Mouse (Mus musculus): ENCODE data around the gene Msi2.
A peak's percentile ranks its signal among the peaks of the same experiment; 100 is the strongest.

Gene Msi2

DNA sequence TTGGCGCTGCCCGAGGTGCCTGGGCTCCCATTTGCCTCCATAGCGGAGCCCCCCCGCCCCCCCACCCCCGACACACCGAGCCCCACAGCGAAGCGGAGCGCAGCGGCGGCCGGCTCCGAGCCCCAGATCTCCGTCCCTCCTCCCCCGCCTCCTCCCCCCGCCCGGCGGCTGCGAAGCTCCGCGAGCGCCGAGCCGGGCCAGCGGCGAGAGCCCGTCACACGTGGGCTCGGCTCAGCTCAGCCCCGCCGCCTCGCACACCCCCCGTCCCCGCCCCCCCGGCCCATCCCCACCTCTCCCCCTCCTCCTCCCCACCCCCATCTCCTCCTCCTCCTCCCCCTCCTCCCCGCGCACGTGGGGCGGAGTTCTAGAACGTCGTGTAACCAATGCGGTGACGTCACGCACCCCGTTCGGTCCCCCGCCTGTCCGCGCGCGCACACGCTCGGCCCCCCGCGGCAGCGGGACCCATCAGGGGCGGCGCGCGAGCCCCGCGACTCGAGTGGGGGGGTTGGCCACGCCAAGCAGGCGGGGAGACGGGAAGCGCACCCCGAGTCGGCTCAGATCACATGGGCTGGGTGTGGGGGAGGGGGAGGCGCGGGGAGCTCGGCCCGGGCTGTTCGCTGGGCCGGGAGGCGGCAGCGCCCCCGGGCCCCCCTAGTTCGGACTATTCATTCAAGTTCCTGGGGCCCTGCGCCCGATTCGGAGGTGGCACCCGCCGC lies at the start of gene Msi2:
Gene Msi2 (minus strand): TSS at position 464 of the 716 bp plus-strand sequence.
- DNase-seq (ENCODE audit: low spot score in 2 of 2), result peak; percentile 80 to 82

DNA sequence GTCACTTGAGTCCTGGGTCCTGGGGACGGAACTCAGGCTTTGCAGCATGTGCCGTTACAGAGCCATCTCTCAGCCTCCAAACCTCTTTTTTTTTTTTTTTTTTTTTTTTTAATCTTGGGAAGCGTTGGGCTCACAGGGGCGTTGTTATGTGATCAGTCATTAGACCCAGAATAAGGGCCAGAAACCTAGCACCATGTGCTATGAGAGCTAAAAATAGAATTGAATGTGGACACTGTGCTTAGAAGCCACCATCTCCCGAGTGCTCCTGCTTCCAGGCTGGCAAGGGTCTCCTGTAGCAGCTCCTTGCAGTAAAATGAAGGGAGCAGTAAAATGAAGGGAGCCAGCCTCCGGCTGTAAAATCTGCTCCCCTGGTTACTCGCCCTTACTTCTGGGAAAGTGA lies 47.3 kb upstream of the Msi2 start:
- DNase-seq (ENCODE audit: low spot score in 2 of 2), result no peak

DNA sequence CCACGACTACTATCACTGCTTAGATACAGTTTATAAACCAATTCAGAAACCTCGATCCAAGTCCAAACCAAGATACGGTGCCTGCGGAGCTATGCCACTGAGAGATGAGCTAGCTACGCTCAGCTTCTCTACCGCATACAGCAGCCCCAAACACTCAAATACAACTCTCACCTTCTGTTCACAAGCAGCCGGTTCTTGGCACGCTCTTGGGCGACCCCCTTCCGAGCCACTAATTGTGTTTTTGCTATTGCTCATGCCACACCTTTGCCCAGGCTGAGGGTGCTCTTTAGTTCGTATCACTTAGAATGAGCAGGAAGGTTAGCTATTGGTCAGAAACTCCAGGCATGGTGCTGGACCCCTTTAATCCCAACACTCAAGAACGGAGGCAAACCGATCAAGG lies 45.1 kb upstream of the Msi2 start:
- DNase-seq (ENCODE audit: low spot score in 2 of 2), result no peak

DNA sequence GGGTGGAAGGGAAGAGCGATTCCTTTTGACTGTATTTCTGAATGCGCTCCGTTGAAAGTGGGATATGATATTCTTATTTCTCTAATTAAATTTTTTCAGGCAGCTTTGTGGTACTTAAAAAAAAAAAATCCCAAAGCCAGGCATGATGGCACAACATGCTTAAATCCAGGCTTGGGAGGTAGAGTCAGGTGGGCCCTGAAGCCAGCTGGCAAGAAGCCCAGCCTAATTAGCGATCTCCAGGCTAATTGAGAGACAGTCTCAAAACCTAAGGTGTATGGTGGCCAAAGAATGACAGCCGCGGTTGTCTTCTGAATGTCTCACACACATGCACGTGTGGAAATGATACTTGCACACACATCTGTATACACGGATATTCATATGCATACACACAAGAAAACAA lies 41.2 kb upstream of the Msi2 start:
- no peak for DNase-seq (ENCODE audit: low spot score in 2 of 2)

DNA sequence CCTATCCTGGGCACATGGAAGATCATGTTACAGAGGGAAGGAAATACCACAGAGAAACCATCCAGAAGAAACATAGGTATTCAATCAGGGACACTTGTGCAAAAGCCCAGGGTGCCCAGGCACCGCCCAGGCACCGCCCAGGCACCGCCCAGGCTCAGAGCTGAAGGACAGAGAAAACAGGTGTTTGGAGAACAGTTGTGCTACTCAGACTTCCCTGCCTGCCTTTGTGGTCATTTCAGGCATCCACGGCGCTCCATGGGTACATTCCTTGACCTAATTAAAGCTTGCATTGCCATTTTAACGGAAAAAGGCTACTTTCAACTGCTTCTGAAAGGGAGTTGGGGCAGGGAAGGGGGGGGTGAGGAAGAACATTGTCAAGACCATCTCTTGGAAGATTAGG lies 40.1 kb upstream of the Msi2 start:
- no peak for DNase-seq (ENCODE audit: low spot score in 2 of 2)

DNA sequence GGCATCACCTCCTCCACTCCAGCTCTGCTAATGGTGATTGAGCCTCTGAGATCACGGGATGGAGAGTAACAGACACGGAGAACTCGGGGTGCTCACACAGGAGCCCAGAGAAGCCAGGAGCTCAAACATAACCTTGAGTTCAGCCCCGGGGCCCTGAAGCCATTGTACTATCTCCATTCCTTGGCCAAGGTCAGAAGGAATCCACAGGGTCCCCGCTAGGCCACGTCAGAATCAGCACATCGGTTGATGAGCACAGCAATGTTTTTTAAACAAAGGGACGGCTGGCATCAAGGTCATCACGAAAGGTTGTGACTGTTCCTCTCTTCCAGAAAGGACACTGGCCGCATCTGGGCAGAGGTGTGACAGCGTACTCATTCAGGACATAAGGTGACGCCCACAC lies 27.0 kb upstream of the Msi2 start:
- DNase-seq (ENCODE audit: low spot score in 2 of 2), result no peak

DNA sequence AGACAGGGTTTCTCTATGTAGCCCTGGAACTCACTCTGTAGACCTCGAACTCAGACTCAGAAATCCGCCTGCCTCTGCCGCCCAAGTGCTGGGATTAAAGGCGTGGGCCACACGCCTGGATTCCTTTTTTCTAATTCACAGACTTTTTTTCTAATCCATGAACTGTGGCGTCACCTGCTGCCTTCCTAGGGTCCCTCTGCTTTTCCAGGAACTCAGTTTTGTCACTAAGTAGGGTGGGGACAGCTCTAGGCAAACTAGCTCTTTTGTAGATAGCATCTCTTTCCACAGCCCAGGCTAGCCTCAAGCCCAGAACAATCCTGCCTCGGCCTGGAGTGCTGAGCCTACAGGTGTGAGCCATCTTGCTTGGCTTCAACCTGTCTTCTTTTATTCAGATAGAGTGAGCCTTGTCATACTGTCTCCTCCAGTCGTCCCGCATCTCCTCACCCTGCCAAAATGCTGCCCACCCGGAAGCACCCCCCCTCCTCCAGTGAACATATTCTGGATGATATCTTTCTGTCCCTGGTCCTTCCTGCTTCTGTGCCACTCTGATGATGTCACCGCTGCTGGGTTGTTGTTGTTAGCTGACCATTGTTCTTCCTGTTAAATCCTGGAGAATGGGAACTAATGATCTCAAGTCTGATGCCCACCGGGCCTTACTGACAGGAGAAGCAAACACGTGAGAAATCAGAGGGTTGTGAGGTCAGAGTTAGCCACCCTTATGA lies 21.4 kb upstream of the Msi2 start:
- DNase-seq (ENCODE audit: low spot score in 2 of 2), result no peak

DNA sequence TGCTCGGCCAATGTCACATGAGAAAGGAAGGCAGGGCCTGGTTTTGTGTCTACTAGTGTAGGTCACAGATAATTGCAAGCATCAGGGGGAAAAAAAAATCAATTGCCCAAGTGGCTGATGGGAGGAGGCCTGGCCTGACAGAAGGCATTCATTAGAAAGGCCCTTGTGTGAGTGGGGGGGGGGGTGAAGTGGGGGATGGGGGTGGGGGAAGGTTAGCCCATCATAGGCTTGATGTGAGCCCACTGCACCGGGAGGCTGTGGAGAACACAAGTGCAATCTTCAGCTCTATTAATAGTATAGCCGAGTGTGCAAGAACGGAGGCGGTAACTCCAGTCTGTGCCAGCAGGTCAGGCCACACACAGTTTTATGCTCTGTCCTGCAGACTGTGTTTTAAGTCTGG lies 11.1 kb upstream of the Msi2 start:
- DNase-seq (ENCODE audit: low spot score in 2 of 2), result no peak

DNA sequence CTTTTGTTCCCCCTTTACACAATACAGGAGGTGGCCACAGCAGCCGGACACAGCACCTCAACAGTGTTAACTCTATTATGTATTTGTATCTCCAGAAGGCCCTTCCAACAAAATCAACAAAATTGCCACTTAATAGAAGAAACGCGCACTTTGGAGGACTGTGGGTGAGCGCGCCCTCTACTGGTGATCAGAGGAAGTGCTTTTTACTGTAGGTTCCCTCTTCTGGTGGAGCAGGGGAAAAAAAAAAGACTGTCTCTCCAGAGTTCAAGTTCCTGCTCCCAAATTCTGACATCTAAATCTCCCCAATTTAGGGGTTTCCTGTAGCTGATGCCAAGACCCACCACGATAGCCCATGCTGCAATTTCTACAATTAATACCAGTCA lies 10.2 kb upstream of the Msi2 start:
- peak; percentile 45 to 68 for DNase-seq (ENCODE audit: low spot score in 2 of 2)

DNA sequence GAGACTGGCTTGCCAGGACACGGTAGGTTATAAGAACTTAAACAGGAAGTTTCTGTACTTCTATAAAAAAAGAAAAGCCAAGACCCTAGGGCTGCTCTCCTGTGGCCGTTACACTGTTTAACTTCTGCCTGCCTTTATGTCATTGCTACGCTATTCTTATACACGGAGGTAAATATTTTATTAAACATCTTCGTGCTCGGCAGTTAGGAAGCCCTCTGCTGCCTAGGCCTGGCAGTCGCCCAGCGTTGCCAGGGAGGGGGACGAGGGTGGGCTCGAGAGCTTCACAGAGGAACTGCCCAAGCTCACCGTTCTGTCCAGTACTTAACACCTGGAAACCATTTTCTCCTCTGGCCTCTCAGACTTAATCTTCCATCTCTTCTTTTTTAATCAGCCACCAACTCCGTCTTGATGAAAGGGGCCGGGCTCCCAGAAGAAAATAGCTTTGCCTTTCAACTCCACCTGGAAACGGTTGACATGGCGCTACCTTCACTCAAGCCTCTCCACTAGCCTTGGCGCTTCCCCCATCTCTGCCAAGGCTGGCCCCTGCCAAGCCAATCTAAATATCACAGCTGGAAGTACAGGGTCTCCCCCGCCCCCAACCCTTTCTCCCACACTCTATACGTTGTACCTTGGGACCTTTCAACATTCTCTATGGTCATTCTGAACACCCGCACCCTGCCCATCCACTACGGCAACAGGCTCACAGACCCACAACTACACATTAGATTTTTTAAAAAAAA lies 9.6 kb upstream of the Msi2 start:
- no peak for DNase-seq (ENCODE audit: low spot score in 2 of 2)

DNA sequence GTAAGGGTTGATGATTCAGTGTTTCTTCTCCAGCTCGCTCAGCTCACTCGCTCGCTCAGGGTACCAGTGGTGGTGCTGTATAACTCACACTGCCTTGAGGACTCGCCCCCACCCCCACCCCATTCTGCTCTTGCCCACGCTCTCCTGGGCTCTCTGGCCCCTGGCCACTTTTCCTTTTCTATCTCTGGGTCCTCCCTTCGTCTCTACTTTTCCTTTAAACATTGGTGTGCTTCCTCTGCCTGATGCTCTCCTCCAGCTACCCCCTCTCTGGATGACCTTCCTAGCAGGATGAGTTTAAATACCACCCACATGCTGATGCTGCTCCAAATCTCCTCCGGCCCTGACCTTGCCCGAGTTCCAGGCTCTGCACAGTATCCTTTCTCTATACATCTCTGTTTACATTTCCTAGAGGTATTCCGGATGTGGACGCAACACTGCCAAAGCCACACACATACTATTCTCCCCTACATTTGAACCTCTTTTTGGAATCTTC lies 2.9 kb upstream of the Msi2 start:
- no peak for DNase-seq (ENCODE audit: low spot score in 2 of 2)

DNA sequence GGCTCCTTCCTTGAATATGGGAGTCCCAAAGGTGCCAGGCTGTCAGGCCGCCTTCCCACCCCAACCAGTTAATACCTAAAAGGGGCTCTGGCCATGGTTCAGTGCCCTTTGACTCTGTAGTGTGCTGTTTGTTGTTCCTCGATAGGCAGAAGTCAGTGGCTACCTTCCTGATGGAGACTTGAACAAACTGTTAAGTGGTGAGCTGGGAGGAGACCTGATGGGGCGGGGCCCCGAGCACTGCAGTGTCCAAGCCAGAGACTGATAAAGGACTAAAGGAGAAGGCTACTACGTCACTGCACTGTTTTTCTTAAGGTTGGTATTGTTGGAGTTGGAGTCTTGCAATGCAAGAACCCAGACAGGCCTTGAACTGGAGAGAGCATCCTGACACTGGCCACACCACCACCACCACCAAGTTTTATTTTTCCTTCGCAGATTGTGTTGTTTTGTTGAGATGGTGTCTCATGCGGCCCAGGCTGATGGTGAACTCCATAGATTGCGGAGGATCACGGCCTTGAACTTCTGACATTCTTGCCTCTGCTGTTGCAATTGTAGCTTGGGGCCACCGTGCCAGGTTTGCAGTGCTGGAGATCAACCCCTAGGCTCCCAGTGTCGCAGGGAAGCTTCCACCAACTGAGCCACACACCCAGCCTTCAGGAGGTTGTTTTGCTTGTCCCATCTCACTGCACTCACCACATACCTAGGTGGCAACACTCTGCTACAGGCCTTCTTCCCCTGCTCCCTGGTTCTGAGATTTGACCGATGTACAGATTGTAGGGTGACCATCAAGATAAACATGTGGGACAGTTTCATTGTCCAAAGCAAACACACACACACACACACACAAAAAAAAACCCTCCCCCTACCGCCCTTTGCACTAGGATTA lies 2.2 kb upstream of the Msi2 start:
- no peak for DNase-seq (ENCODE audit: low spot score in 2 of 2)

DNA sequence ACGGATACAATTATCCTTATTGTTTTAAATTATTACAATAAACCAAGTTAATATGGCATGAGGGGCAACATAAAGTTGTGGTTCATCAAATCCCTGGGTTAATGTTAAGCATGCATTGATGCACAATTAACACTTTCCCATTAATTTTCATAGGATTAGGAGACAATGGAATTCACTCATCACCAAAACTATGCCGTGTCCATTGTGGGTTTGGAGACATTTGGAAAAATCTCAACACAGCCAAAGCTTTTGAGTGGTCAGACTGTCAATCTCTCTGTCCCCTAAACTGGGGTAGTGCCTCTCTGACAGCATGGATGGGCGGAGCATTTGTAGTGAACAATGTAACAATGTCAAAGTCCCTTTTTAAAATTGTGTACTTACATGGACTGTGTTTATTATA lies 1.3 kb upstream of the Msi2 start:
- DNase-seq (ENCODE audit: low spot score in 2 of 2), result no peak

DNA sequence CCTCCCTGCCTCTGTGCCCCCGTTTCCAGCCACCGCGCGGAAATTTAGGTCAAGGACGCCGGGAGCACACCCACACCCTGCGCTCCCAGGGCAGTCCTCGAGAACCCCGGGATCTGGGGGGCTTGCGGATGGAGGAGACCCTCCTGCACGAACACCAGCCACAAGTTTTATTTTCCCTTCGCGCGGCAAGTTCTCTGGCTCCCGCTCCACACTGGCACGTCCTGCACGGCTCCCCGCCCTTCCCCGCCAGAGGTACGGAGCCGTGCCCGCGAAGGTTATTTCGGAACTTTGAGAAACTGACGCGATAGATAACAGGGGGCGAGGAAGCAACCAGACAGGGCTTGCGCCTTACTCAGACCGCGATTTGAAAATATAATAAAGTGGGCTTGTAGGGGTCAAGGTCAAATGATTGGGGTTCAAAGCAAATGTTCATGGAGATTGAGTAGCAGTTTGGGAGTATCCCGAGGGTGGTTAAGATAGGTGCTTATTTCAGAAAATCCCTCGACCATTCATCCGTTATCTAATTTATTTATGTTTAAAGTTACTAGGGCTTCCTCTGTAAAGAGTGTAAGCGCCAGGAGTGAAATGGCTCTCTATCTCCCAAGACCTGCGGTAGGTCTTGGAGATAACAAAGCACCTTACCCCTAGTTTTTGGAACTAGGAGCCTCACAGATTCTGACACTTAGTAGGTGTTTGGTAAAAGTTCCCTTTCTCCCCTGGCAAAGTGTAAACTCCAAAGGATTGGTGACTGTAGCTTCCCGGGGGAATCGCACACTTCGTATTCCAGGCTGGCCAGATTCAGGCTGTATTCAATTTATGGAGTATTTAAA lies 668 bp upstream of the Msi2 start:
- peak in 1 of 2 experiments; percentile 36 for DNase-seq (ENCODE audit: low spot score in 2 of 2)

DNA sequence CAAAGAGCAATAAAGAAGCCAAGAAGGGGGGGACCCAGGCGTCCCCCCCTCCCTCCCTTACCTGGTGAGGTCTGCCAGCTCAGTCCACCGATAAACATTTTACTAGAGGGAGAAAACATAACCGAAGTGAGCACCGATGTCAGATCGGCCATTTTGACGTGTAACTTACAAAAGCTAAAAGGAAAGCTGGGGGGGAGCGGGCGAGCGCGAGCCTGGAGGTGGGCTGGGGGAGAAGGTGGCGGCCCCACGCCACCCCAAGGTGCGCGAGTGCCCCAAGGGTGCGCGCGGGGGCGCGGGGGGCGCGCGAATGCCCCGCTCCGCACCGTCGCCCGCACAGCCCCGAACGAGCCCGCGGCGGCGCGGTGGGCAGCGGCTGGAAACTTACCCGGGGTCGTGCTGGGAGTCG lies 666 bp downstream of the Msi2 start:
- DNase-seq (ENCODE audit: low spot score in 2 of 2), result no peak

DNA sequence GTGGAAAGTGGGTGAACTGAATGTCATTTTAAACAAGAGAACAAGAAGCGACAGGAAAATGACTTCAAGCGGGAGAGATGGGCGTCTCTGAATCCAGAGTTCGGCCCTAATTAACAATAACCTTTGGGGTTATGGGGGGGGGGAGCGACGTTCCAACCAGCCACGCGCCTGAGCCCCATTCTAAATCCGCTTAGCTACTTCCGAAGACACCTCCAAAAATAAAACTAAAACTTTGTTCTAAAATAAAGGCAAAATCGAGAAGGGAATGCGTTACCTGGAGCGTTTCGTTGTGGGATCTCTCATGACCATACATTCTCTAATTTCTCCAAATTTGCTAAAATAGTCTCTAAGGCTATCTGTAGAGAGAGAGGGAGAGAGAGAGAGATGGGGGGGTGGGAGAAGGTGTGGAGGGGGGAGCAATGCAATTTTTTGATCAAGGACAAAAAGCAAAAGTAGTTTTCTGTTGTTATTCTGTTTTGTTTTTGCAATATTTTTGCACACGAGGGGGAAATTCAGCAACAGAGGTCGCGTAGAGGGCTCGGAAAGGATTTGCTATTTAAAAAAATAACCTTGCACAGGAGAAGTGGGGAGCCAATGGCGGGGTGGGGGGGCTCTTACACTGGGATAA lies 1.2 kb downstream of the Msi2 start:
- DNase-seq (ENCODE audit: low spot score in 2 of 2), result no peak

DNA sequence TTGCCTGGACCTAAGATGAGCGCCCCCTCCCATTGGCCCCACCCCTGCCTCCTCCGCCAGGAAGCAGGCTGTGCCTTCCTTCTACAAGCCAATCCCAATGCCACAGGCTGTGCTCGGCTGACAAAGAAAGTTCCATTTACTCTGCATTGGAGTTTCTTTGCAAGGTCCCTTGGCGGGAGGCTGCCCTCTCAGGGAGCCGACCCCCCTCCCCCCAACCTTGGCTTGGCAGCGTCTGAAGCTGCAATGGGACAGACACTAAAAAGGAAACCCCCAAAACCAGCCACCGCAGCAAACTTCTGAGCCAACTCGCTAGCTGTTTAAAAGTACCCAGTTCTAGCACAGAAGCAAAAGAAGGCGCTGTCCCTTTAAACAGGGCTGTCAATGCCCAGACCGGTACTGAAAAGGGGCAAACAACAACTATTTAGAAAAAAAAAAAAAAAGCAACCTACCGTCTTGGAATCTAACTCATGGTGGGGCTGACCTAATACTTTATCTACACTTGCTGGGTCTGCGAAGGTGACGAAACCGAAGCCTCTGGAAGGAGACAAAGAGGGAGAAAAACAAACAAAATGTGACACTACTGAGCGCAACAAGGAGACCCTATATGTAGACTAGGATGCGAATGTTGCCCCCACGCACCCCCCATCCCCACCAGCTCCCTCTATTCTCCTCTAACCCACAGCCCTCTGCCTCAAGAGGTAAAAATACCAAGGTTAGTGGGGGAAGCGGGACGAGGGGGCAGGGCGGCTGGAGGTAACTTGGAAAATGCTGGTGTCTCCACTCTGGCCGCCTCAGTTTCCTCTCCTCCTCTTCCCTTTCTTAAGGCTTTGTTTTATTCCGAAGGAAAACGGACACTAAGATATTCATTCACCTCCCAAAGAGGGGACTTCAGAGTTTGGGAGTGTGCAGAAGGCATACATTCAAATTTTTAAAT lies 2.0 kb downstream of the Msi2 start:
- peak in 1 of 2 experiments; percentile 19 for DNase-seq (ENCODE audit: low spot score in 2 of 2)

DNA sequence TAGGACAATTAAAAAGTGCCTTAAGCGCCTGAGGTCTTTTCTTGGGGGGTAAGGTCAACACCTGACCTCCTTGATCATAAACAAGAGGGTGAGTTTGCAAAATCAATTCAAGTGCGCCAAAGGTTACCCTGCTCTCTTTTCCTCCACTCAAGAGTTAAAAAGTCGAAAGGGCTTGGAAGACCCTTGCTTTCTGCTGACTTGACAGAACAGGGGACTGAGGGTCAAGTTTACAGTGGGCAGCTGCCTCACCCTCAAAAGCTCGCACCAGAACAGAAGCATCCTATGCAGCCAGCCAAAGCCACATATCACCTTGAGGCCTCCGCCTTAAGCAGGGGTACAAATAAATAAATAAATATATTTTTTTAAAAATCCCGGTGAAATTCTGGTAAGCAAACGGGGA lies 3.0 kb downstream of the Msi2 start:
- no peak for DNase-seq (ENCODE audit: low spot score in 2 of 2)

DNA sequence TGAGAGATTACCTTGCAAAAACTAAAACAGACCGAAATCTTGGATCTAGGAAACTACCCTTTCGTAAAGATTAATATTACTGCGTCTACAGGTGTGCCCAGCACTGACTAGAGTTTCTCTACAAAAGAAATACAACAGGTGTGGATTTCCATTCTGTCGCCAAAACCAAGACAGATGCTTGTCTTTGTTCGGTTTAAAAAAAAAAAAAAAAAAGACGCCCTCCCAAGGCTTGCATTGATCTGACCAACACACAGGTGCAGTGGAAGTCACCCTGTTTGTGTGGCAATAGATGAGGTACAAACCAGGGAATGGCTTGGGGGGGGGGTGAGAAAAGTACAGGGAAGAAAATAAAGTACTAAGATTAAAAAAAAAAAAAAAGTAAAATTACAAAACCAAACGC lies 4.2 kb downstream of the Msi2 start:
- no peak for DNase-seq (ENCODE audit: low spot score in 2 of 2)

Measured in spleen, postnatal 14 days (tissue).